Mouse (Mus musculus) macrophage (primary cell): Measurements from ENCODE around the gene Ankrd34a. TPM values are rescaled to one million over a fixed set of nuclear protein-coding genes. Genes with fewer than 3 reads are reported as not detected.

Source experiments
- H3K27ac ChIP-seq: fragments of 350-480 bp; formaldehyde crosslinking; 2 replicates; pipeline ENCODE4 v1.9.0; 2021
- H3K36me3 ChIP-seq: fragments of 350-480 bp; formaldehyde crosslinking; 2 replicates; pipeline ENCODE4 v1.9.0; 2021; ENCODE audit errors: inconsistent target
- H3K4me3 ChIP-seq: fragments of 350-480 bp; formaldehyde crosslinking; 2 replicates; pipeline ENCODE4 v1.9.0; 2021; ENCODE audit errors: inconsistent target
- H3K79me2 ChIP-seq: fragments of 350-480 bp; formaldehyde crosslinking; 2 replicates; pipeline ENCODE4 v1.9.0; 2021; ENCODE audit errors: inconsistent target
- WGBS: methylation state at CpG from one replicate; pipeline ENCODE4 v1.1.7; 2026; ENCODE audit warnings: inconsistent platforms; ENCODE audit not compliant: missing documents; 5-methylcytosine and 5-hydroxymethylcytosine counted together
- polyA plus RNA-seq: library from polyadenylated mRNA; stranded (reverse); fragments of 250-400 nt; gene quantifications from 3 replicates; pipeline ENCODE4 v1.2.4, GENCODE M21; 2018; ENCODE audit warnings: inconsistent platforms

The Ankrd34a gene
- polyA plus RNA-seq, 1 experiment from 2014 or later = 0.07 TPM

DNA sequence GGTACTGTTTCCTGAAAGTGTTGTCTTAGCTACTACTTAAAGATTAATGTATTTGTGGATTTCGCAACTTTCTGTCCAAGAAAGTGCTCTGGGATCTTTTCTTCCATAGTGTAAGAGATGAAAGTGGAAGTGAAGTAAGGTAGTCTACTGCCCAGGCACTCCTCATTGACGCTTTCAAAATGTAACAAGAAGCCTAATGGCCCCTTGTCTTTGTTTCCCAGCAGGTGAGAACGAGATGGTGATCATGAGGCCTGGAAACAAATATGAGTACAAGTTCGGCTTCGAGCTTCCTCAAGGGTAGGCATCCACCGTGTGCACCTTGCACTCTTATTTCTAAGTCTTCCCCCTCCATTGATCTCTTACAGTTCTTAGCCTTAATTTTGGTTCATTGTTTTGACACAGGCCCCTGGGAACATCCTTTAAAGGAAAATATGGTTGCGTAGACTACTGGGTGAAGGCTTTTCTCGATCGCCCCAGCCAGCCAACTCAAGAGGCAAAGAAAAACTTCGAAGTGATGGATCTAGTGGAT is 37.7 kb upstream of the Ankrd34a start:
- H3K36me3 ChIP-seq = peaks cover 17% of the 10 kb centered on the region; the same call in 1 of the 2 replicates
- H3K79me2 ChIP-seq = peaks cover 66% of the 10 kb centered on the region
- peak overlapping the region; percentile 98 for H3K4me3 ChIP-seq
- peak overlapping the region; percentile 100 for H3K27ac ChIP-seq
- 3% methylated on average over 10 of the region's 10 CpGs for WGBS

DNA sequence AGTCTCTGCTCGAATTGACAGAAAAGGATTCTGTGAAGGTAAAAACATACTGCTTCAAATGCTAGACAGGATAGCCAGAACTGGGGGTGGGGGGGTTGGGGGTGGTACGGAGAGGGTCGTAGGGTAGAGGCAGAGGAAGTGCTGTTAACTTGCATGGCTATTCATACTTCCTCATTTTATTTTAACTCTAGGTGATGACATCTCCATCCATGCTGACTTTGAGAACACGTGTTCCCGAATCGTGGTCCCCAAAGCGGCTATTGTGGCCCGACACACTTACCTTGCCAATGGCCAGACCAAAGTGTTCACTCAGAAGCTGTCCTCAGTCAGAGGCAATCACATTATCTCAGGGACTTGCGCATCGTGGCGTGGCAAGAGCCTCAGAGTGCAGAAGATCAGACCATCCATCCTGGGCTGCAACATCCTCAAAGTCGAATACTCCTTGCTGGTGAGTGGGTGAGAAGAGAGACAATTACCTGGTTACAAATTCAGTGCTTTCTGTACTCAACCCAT is 37.0 kb upstream of the Ankrd34a start:
- H3K36me3 ChIP-seq = peaks cover 17% of the 10 kb centered on the region; the same call in 1 of the 2 replicates
- H3K27ac ChIP-seq = peak overlapping the region; percentile 100
- 1% methylated on average over 11 of the region's 12 CpGs for WGBS
- H3K79me2 ChIP-seq = peaks cover 68% of the 10 kb centered on the region
- H3K4me3 ChIP-seq = peak overlapping the region; percentile 98

DNA sequence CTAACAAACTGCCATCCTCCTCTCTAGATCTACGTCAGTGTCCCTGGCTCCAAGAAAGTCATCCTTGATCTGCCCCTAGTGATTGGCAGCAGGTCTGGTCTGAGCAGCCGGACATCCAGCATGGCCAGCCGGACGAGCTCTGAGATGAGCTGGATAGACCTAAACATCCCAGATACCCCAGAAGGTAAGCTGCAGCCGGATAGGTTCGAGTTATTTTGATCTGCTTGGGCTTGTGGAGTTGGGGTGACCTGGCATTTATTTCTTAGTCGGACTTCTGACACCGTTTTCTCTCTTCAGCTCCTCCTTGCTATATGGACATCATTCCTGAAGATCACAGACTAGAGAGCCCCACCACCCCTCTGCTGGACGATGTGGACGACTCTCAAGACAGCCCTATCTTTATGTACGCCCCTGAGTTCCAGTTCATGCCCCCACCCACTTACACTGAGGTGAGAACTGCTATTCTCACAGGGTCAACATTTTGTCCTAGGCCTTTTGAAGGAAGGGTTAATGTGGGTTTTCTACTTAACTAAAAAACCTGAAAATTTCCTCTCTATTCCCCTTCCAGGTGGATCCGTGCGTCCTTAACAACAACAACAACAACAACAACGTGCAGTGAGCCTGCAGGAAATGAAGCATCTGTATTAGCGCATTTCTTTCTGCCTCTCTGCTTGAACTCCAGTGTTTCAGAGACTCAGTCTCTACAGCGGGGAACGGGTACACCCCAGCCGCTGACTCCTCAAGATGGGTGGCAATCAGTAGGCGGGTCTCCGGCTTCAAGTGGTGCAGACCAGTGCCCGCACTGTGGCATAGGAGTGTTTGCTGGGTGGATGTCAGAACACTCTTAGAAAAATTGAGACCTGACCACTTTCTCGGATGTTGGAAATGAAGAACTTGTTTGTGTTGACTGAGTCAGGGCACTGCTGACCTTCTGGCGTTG is 36.3 kb upstream of the Ankrd34a start:
- WGBS = 8% methylated on average over 23 of the region's 23 CpGs
- Histone ChIP-seq H3K4me3 (peak overlapping the region; percentile 98), H3K79me2 (peaks cover 68% of the 10 kb centered on the region), H3K36me3 (peaks cover 17% of the 10 kb centered on the region; the same call in 1 of the 2 replicates), H3K27ac (peak overlapping the region; percentile 100)

DNA sequence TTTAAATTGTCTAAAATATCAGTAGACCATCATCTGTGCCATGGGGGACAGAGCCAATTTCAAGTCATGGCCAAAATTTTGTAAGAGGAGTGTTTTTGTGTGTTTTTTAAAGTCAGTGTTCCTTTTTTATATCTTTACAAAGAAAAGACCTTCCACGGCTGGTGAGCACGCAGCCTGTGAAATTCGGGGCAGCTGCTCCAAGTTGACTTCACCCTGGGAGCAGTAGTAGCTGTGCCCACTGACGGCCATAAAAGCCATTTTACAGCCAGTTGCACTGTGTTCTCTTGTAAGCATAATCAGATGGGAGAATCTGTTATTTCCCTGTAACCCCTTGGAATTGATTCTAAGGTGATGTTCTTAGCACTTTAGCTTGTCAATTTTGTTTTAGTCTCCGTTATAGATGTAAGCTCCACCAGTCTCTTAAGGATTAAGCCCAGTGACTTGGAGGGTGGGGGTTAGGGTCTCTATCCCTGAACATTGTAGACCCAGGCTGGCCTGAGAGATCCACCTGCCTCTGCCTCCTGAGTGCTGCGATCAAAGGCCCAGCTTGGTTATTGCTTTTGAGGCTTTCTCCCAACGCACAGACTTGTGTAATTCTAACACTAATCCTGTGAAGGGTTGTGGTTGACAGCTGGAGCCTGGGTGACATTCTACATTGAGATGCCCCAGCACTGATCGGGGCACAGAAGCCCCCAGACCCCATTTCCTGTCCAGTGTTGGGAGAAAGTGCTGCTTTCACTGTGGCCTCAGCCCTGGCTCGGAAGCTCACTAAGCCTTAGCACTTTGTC is 35.4 kb upstream of the Ankrd34a start:
- 16% methylated on average over 9 of the region's 9 CpGs for WGBS
- Histone ChIP-seq H3K36me3 (peaks cover 17% of the 10 kb centered on the region; the same call in 1 of the 2 replicates), H3K4me3 (peak overlapping the region; percentile 98), H3K79me2 (peaks cover 68% of the 10 kb centered on the region), H3K27ac (peak overlapping the region; percentile 100)

DNA sequence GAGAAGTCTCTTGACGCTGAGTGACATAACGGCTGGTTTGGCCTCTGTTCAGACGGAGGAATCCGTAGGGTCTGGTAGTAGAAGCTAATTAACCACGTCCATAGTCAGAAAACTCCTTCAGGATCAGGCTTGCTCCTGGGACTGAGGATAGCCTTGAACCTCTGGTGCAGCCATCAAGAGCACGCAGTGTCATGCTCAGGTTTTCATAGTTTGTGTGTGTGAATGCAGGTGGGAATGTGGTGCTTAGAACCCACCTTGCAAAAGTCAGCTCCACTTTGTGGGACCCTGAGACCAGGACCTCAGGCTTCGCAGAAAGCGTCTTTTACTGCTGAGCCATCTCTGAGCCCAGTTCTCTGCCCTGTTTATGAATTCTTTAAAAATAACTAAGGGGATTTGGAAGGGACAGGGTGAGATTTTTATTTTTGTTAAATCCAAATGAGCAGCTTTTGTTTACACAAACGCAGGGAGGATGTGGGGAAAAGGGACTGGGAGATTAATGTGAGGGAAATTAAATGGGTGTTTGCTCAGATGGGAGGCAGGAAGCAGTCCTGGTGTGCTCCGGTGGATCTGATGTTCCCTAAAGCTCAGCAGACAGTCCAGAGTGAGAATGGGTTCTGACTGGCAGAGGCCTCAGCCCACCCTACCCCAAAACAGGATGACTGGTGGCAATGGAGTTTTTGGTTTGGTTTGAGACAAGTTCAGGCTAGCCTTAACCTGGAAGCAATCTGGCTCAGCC is 34.3 kb upstream of the Ankrd34a start:
- Histone ChIP-seq H3K27ac (peak overlapping the region; percentile 100), H3K79me2 (peaks cover 65% of the 10 kb centered on the region), H3K36me3 (peaks cover 17% of the 10 kb centered on the region; the same call in 1 of the 2 replicates), H3K4me3 (peak overlapping the region; percentile 98)
- WGBS = 29% methylated on average over 10 of the region's 10 CpGs

DNA sequence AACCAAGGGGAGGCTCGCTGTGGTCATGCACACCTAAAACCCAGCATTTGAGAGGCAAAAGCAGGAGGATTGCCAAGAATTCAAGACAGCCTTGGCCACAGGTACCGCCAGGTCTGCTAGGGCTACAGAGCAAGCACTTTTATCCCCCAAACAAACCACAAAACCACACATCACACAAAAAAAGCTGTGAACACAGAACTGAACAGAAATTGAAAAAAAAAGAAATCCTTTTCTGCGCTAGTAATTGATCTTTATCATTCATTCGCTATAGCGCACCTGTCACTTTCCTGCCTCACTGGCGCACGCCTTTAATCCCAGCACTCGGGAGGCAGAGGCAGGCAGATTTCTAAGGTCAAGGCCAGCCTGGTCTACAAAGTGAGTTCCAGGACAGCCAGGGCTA is 33.2 kb upstream of the Ankrd34a start:
- Histone ChIP-seq H3K4me3 (no peak overlapping the region), H3K27ac (peak overlapping the region; percentile 100), H3K36me3 (peaks cover 17% of the 10 kb centered on the region; the same call in 1 of the 2 replicates), H3K79me2 (peaks cover 57% of the 10 kb centered on the region)
- 77% methylated on average over 8 of the region's 8 CpGs for WGBS

DNA sequence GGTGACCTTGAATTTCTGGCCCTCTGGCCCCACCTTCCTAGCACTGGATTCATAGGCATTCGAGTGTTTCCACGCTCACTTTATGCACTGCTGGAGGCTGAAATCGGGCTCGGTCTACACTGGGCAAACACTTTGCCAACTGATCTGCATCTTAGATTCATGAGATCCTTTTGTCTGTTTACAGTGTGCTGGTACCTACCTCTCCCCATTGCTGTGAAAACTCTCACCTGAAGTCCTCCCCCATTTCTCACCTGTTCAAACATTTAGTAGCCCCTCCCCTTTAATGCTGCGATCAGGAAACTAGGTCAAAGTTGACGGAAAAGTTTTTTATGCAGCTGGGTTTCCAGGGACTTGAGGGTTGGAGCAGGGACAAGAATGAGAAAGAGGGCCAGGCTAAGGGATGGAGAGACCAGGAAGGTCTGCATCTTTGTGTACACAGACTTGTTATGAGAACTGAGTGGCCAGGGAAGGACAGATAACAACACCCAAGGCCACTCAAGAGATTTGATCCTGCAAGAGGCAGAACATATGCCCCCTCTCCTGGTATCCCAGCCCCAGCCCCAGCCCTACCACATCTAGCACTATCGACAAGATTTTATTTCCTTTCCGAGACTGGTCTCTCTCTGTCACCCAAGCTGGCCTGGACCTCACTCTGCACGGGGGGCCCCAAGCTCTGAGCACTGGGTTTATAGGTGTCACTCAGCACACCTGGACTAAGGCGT is 32.4 kb upstream of the Ankrd34a start:
- H3K79me2 ChIP-seq = peaks cover 49% of the 10 kb centered on the region
- WGBS = 33% methylated on average over 10 of the region's 10 CpGs
- H3K4me3 ChIP-seq = no peak overlapping the region
- peak overlapping the region; percentile 100 for H3K27ac ChIP-seq
- peaks cover 17% of the 10 kb centered on the region; the same call in 1 of the 2 replicates for H3K36me3 ChIP-seq

DNA sequence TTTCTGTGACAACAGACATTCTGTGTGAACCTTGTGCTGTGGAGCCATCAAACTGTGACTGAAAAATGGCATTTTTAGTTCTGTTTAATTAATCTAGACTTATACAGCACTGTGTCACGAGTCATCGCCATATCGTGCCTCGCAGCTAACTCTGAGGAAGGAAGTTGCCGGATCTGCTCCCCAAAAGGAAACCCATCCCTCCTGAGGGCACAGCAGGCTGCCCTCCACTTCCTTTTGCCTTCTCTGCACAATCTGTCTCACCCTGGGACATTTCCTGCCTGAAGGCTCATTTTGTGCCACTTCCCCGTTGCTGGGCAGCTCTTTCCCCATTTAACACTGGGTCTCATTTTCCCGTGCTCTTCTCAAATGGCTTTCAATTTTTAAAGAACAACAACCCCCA is 31.8 kb upstream of the Ankrd34a start:
- peak overlapping the region; percentile 100 for H3K27ac ChIP-seq
- H3K4me3 ChIP-seq = no peak overlapping the region
- WGBS = under 1% methylated on average over 7 of the region's 7 CpGs
- H3K36me3 ChIP-seq = peaks cover 17% of the 10 kb centered on the region; the same call in 1 of the 2 replicates
- H3K79me2 ChIP-seq = peaks cover 43% of the 10 kb centered on the region

DNA sequence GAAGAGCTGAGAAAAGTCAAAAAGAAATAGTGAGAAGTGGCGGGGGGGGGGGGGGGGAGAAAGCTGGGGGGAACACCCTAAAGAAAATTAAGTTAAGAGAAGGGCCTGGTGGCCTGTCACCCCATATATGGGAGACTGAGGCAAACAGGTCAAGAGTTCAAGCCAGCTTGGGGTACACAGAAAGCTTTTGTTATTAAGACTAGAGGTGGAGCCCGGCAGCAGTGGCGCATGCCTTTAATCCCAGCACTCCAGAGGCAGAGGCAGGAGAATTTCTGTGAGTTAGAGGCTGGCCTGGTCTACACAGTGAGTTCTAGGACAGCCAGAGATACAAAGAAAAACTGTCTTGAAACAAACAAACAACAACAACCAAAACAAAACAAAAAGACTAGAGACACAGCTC is 31.3 kb upstream of the Ankrd34a start:
- 82% methylated on average over 2 of the region's 3 CpGs for WGBS
- Histone ChIP-seq H3K79me2 (peaks cover 38% of the 10 kb centered on the region), H3K4me3 (no peak overlapping the region; the same call in 1 of the 2 replicates), H3K36me3 (peaks cover 13% of the 10 kb centered on the region; the same call in 1 of the 2 replicates), H3K27ac (peak overlapping the region; percentile 100)

DNA sequence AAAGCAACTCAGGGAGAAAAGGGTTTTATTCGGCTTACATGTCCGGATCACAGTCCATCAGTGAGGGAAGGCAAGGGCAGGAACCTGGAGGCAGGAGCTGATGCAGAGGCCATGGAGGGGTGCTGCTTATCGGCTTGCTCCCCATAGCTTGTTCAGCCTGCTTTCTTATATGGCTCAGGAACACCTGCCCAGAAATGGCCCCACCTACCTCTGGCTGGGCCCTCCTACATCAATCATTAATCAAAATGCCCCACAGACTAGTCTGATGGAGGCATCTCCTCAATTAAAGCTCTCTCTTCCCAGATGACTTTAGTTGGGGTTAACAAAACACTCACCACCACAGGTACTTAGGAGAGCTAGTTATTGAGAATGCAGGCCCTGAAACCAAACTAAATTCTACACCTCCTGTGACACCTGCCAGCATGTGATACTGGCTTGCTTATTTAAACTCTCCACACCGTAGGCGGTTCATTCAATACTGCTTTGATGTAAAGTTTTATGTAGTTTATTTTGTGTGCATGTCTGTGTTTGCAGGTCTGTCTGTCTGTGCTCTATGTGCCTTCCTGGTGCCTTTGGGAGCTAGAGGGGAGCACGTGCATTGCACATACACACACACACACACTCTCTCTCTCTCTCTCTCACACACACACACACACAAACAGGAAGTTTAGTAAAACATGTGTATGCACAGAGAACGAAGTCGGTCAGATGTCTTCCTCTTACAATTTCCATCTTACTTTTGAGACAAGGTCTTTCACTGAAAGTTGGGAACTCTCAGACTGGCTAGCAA is 29.6 kb upstream of the Ankrd34a start:
- WGBS = 68% methylated on average over 8 of the region's 8 CpGs
- peaks cover 21% of the 10 kb centered on the region for H3K79me2 ChIP-seq
- H3K27ac ChIP-seq = peak overlapping the region; percentile 100
- no peaks in the 10 kb centered on the region for H3K36me3 ChIP-seq
- H3K4me3 ChIP-seq = no peak overlapping the region

DNA sequence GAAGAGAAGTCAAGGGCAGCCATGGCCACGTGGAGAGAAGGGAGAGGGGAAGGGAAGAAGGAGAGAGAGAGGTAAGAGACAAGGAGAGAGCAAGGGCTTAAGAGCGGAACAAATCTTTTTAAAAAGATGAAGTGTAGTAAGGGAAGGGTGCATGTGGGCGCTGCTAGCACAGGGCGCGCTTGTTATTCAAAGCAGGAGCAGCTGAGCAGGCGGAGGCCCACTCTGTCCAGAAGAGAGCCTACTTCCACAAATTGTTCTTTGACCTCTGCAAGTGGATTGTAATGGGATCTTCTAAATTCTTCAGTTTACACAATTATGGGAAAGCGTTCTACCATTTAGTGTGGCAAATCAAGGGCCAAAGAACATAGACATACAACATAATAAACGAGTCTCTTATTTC is 27.8 kb upstream of the Ankrd34a start:
- no peaks in the 10 kb centered on the region for H3K36me3 ChIP-seq
- no peak overlapping the region for H3K4me3 ChIP-seq
- WGBS = 95% methylated on average over 8 of the region's 8 CpGs
- no peak overlapping the region for H3K27ac ChIP-seq
- H3K79me2 ChIP-seq = peaks cover 3% of the 10 kb centered on the region; the same call in 1 of the 2 replicates

DNA sequence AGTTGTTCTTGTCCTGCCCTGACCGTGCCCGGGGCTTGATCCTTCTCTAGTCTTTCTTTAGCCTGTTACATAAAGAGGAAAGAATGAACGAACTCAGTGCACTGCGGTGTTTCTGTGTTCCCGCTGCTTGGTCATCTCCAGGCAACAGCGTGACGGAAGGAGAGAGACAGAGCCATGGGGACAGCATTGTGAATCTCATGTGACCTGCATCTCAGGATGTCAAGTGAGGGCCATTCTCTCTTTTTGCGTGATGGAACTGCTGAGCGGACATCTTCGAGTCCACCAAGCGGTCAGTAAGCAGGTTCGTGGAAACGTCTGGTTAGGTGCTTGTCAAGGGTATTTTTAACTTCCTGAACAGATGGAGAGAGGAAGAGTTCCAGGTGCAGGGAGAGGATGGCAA is 26.9 kb upstream of the Ankrd34a start:
- no peaks in the 10 kb centered on the region for H3K36me3 ChIP-seq
- 94% methylated on average over 13 of the region's 13 CpGs for WGBS
- H3K27ac ChIP-seq = no peak overlapping the region
- no peaks in the 10 kb centered on the region for H3K79me2 ChIP-seq
- H3K4me3 ChIP-seq = no peak overlapping the region
